Mouse (Mus musculus): ENCODE measurements around the gene Ccr1l1.

Gene Ccr1l1

GRCm38 (mm10) chr9:123960161-123960560 is 18.0 kb downstream of the Ccr1l1 start:
- CTCF ChIA-PET: no interaction called here

GRCm38 (mm10) chr9:123957911-123958413 is 20.2 kb downstream of the Ccr1l1 start:
- CTCF ChIA-PET: no interaction called here

- CTCF ChIA-PET: interaction anchor here (0.8 to 1.5 kb wide), 2 partner anchors 10 to 26 kb away, joined by 3 to 4 read pairs; no protein-coding TSS in a partner anchor
These were observed 21.3 kb downstream of the Ccr1l1 start for GRCm38 (mm10) chr9:123956892-123957291.

- CTCF ChIA-PET: interaction anchor here (0.5 kb wide), 1 partner anchor 22 kb away, joined by 9 read pairs; no protein-coding TSS in a partner anchor
These were observed 24.7 kb downstream of the Ccr1l1 start for GRCm38 (mm10) chr9:123953551-123953950.

- CTCF ChIA-PET: no interaction called here
These were observed 27.0 kb downstream of the Ccr1l1 start for GRCm38 (mm10) chr9:123951176-123951575.

- CTCF ChIA-PET: no interaction called here
These were observed 28.8 kb downstream of the Ccr1l1 start for GRCm38 (mm10) chr9:123949432-123949831.

GRCm38 (mm10) chr9:123947815-123948214 is 30.4 kb downstream of the Ccr1l1 start:
- CTCF ChIA-PET: interaction anchor here (0.6 kb wide), 1 partner anchor 13 kb away, joined by 3 read pairs; no protein-coding TSS in a partner anchor

GRCm38 (mm10) chr9:123942025-123942424 is 36.2 kb downstream of the Ccr1l1 start:
- CTCF ChIA-PET: interaction anchor here (1.0 kb wide), 1 partner anchor 12 kb away, joined by 4 read pairs; no protein-coding TSS in a partner anchor

GRCm38 (mm10) chr9:123941316-123941715 is 36.9 kb downstream of the Ccr1l1 start:
- CTCF ChIA-PET: interaction anchor here (1.0 kb wide), 1 partner anchor 12 kb away, joined by 4 read pairs; no protein-coding TSS in a partner anchor

GRCm38 (mm10) chr9:123940628-123941027 is 37.6 kb downstream of the Ccr1l1 start:
- CTCF ChIA-PET: no interaction called here

GRCm38 (mm10) chr9:123940168-123940567 is 38.0 kb downstream of the Ccr1l1 start:
- CTCF ChIA-PET: no interaction called here

GRCm38 (mm10) chr9:123937989-123938388 is 40.2 kb downstream of the Ccr1l1 start:
- CTCF ChIA-PET: no interaction called here

- CTCF ChIA-PET: no interaction called here
These were observed 41.5 kb downstream of the Ccr1l1 start for GRCm38 (mm10) chr9:123936604-123937280.

- CTCF ChIA-PET: no interaction called here
These were observed 42.4 kb downstream of the Ccr1l1 start for GRCm38 (mm10) chr9:123935776-123936175.

GRCm38 (mm10) chr9:123935346-123935745 is 42.9 kb downstream of the Ccr1l1 start:
- CTCF ChIA-PET: no interaction called here

- CTCF ChIA-PET: no interaction called here
These were observed 44.3 kb downstream of the Ccr1l1 start for GRCm38 (mm10) chr9:123933716-123934445.

GRCm38 (mm10) chr9:123932911-123933675 is 45.1 kb downstream of the Ccr1l1 start:
- CTCF ChIA-PET: no interaction called here

GRCm38 (mm10) chr9:123931761-123932700 is 46.2 kb downstream of the Ccr1l1 start:
- CTCF ChIA-PET: interaction anchor here (0.6 to 0.7 kb wide), 3 partner anchors 21 to 445 kb away, joined by 6 to 9 read pairs (median 7); no protein-coding TSS in a partner anchor

GRCm38 (mm10) chr9:123930926-123931325 is 47.3 kb downstream of the Ccr1l1 start:
- CTCF ChIA-PET: interaction anchor here (0.7 kb wide), 1 partner anchor 52 kb away, joined by 3 read pairs; no protein-coding TSS in a partner anchor

GRCm38 (mm10) chr9:123930476-123930875 is 47.7 kb downstream of the Ccr1l1 start:
- CTCF ChIA-PET: no interaction called here

- CTCF ChIA-PET: interaction anchor here (1.0 kb wide), 1 partner anchor 12 kb away, joined by 4 read pairs; no protein-coding TSS in a partner anchor
These were observed 48.3 kb downstream of the Ccr1l1 start for GRCm38 (mm10) chr9:123929936-123930335.
